Mouse (Mus musculus) CD4-positive, CD25-positive, alpha-beta regulatory T cell (primary cell): ENCODE results near the gene F8a. TPM values are rescaled to one million over a fixed set of nuclear protein-coding genes. Genes with fewer than 3 reads are reported as not detected.

ENCODE experiments used
- polyA plus RNA-seq: library from polyadenylated mRNA; unstranded; fragments of 100-300 nt; shearing (Covaris generic); gene quantifications from one replicate; pipeline ENCODE4 v1.2.1, GENCODE M21; 2017

Gene F8a
- 20.3 TPM for polyA plus RNA-seq

DNA sequence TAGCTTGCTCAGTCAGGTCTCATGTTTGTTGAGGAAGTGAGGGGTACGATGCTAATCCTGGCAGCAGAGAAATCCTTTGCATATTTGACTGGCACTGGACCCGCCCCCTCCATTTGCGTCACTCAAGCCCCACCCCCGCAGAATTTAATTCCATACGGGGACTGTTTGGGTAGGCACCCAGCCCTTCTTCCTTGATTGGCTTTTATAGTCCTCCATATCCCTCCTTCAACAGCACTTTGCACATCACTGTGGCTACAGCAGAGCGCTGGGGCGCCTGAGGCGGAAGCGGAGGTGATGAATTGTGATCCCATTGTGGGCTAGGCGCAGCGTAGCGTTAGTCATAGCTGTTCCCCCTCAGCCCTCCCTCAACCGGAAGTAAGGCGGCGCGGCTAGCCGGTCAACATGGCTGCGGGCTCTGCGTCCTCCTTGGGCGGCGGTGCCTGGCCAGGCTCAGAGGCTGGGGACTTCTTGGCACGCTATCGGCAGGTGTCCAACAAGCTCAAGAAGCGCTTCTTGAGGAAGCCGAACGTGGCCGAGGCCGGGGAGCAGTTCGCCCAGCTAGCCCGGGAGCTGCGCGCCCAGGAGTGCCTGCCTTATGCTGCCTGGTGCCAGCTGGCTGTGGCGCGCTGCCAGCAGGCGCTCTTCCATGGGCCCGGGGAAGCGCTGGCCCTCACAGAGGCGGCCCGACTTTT is at the start of gene F8a:
F8a (plus strand) TSS at position 378 of the 692 bp plus-strand sequence.

DNA sequence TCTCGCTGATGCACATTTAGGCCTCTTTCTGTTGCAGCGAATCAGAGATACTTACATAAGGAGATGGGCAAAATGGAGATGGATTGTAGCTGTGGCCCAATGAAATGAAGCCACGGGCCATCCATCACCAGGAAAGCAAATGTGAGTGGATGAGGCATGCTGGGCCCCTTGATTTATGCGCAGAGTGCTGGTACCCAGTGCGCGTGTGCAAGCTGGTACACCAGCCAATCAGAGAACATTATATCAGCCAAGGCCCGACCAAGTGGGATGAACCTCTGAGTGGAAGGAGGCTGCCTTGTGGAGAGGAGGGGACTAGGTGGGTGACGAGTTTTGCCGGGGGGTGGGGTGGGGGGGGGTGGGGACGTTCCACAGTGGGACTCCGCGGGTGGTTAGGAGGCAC is 36.2 kb upstream of the F8a start, which contains the start of gene Xlr3b:
Xlr3b (plus strand) TSS at position 274 of the 400 bp plus-strand sequence.

GRCm38 (mm10) chrX:73213819-73214564 is 14.1 kb upstream of the F8a start, which contains the start of gene Xlr4b:
TSS of gene Xlr4b (plus strand) at chrX:73214333.

DNA sequence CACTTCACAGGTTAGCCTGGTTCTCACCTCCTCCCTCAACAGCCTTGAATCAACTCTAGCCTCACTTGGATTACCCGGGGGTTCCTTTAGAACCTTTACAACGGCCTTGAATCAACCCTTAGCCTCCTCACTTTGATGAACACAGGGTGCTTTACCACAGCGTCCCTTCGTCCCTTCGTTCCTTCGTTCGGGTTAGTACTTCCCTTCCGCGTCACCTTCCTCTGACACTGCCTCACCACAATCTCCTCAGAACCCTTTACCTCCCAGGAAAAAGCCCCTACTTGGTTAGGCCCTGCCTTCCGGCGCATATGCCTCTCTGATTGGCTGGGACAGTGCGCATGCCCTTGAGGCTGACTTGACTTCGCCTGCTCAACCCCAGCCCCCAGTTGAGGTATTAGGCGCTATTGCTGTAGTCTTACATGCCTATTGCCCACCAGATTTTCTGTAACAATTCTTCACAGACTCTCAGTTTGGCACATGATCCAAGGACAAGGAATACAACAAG is 14.8 kb downstream of the F8a start, which contains the start of gene Xlr4c:
Xlr4c (minus strand) TSS at position 310 of the 505 bp plus-strand sequence.

DNA sequence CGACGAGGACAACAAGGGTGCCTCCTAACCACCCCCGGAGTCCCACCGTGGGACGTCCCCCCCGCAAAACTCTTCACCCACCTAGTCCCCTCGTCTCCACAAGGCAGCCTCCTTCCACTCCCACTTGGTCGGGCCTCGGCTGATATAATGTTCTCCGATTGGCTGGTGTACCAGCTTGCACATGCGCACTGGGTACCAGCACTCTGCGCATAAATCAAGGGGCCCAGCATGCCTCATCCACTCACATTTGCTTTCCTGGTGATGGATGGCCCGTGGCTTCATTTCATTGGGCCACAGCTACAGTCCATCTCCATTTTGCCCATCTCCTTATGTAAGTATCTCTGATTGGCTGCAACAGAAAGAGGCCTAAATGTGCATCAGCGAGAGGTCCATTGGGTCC is 37.2 kb downstream of the F8a start, which contains the start of gene Xlr3c:
Xlr3c (minus strand) TSS at position 121 of the 400 bp plus-strand sequence.

Other genes starting within 250 kb of the F8a start
- gene Zfp185, start 241.0 kb upstream of the F8a start, polyA plus RNA-seq, result not detected
- not detected for gene Pnma5, start 191.2 kb upstream of the F8a start, polyA plus RNA-seq
- not detected for gene Pnma3, start 163.5 kb upstream of the F8a start, polyA plus RNA-seq
- 96.6 TPM for gene Xlr4a, start 145.8 kb upstream of the F8a start, polyA plus RNA-seq
- gene Xlr3a, start 131.2 kb upstream of the F8a start, polyA plus RNA-seq, result 0.45 TPM
- 0.28 TPM for gene Gm14685, start 111.2 kb upstream of the F8a start, polyA plus RNA-seq
- not detected for gene Xlr5b, start 79.5 kb upstream of the F8a start, polyA plus RNA-seq
- gene DXBay18, start 78.8 kb upstream of the F8a start, polyA plus RNA-seq, result not detected
- not detected for gene Spin2d, start 51.3 kb upstream of the F8a start, polyA plus RNA-seq
- 11.8 TPM for gene Xlr3b, start 36.1 kb upstream of the F8a start, polyA plus RNA-seq
- 131 TPM for gene Xlr4b, start 14.0 kb upstream of the F8a start, polyA plus RNA-seq
- gene Xlr4c, start 14.8 kb downstream of the F8a start, polyA plus RNA-seq, result 81.2 TPM
- gene Xlr3c, start 37.1 kb downstream of the F8a start, polyA plus RNA-seq, result 0.23 TPM
- not detected for gene Xlr5a, start 64.7 kb downstream of the F8a start, polyA plus RNA-seq
- gene Xlr5c, start 64.7 kb downstream of the F8a start, polyA plus RNA-seq, result not detected
- not detected for gene Gm45015, start 108.5 kb downstream of the F8a start, polyA plus RNA-seq
- 16.1 TPM for gene Zfp275, start 114.3 kb downstream of the F8a start, polyA plus RNA-seq
- not detected for gene Gm18336, start 170.4 kb downstream of the F8a start, polyA plus RNA-seq
- gene Zfp92, start 182.8 kb downstream of the F8a start, polyA plus RNA-seq, result 0.16 TPM
- not detected for gene Trex2, start 207.1 kb downstream of the F8a start, polyA plus RNA-seq
- 32.3 TPM for gene Haus7, start 230.8 kb downstream of the F8a start, polyA plus RNA-seq